Mouse (Mus musculus) gastrocnemius, postnatal 4 days (tissue): Measurements from ENCODE around the gene Rps29. TPM values are rescaled to one million over a fixed set of nuclear protein-coding genes. Genes with fewer than 3 reads are reported as not detected.

ENCODE experiments used
- DNase-seq, 2 experiments: peaks; one replicate each; pipeline ENCODE4 v3.0.0; 2021 to 2022; ENCODE audit warnings: low spot score in 2 of 2, mixed read lengths in 2 of 2
- long read RNA-seq, 2 experiments: library from polyadenylated mRNA; stranded (forward); transcript quantifications; one replicate each; pipeline ENCODE4 v2.0.0; 2021
- total RNA-seq, 2 experiments: library from RNA; stranded (reverse); gene quantifications; 2 replicates each; pipeline ENCODE4 v1.2.3; 2021

Rps29 gene
- total RNA-seq: 1,000 to 10,000 TPM; 1,550 to 1,635 TPM
- long read RNA-seq, experiment 1, transcript Rps29-201 (3 exons, 390 nt): major isoform, 196 of 199 reads
- long read RNA-seq, experiment 1, partial matches to known transcripts: 0 of 199 reads
- long read RNA-seq, experiment 1, other reads (novel, unspliced or antisense): 3 of 199 reads
- long read RNA-seq, experiment 2, transcript Rps29-201 (3 exons, 390 nt): major isoform, 248 of 249 reads
- long read RNA-seq, experiment 2, partial matches to known transcripts: 1 of 249 reads
- long read RNA-seq, experiment 2, other reads (novel, unspliced or antisense): 0 of 249 reads

DNA sequence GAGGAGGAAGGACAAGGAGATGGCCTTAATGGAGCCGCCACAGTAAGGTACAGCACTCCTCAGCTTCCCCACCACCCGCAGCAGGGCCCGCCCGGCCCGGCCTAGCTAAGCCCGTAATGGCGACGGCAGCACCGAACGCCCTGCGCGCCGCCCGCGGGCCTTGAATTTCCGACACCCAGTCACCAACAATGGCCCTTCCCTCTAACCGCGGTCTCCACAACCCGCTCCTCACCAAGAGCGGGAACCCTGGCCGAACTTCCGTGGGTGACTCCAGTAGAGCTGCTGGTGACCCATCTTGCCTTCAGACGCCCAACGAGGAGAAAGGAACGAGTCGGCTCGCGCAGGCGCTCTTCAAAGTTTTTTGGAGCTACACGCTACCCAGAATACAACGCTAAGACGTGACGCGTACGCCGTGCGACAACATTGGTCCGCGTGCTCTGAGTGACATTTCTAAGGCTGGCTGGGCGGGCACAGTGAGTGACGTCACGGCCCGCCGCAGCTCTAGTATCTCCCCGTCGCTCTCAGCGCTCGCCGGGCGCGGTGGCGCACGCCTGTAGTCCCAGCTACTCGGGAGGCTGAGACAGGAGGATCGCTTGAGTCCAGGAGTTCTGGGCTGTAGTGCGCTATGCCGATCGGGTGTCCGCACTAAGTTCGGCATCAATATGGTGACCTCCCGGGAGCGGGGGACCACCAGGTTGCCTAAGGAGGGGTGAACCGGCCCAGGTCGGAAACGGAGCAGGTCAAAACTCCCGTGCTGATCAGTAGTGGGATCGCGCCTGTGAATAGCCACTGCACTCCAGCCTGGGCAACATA lies at the start of gene Rps29:
Gene Rps29, minus strand, starts transcription at position 422 of the 813 bp plus-strand sequence.
- DNase-seq: peak; percentile 90 to 95

DNA sequence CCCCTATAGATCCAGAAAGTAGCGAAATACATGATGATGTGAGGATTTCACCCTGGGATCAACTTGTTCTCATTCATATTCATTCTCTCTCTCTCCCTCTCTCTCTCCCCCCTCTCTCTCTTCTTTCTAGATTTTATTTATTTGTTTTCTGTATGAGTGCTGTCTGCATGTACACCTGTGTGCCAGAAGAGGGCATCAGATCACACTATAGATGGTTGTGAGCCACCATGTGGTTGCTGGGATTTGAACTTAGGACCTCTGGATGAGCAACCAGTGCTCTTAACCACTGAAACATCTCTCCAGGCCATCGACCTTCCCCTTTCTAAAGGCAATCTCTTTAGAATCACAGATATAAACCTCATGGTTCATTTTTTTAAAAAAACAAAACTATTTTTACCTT lies 49.5 kb upstream of the Rps29 start:
- no peak for DNase-seq

DNA sequence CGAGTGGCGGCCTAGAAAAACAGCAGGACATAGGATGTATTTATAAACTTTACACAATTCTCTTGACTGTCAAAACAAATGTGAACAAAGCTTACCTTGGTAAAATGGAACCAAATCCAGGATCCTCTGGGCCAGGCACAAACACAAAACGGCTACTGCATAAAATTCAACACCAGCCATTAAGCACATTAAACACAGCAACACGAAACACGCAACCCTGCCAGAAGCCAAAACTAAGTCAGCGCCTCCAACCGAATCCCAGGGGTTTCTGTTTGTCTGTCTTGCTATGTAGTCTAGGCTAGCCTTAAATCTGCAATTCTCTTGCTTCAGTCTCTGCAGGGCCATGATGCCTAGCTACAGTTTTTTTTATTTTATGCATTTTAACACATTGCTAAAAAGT lies 48.9 kb upstream of the Rps29 start:
- DNase-seq: no peak

DNA sequence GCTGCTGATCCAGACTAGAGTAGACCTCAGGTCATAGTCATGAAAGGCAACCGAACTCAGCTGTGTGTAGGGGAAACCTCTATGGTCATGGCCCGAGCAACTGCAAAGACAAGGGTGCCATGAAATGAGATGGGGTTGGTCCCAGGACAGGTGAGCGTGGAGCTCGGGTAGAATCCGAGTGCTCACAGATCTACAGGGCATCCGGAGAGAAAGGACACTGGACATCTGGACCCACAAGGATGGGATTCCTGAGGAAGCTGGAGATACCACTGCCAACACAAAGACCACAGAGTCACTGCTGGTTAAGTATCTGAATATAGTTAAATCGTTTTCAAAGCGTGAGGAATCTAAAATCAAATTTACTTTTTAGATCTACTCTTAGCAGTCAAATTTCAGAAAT lies 48.4 kb upstream of the Rps29 start:
- DNase-seq: no peak

DNA sequence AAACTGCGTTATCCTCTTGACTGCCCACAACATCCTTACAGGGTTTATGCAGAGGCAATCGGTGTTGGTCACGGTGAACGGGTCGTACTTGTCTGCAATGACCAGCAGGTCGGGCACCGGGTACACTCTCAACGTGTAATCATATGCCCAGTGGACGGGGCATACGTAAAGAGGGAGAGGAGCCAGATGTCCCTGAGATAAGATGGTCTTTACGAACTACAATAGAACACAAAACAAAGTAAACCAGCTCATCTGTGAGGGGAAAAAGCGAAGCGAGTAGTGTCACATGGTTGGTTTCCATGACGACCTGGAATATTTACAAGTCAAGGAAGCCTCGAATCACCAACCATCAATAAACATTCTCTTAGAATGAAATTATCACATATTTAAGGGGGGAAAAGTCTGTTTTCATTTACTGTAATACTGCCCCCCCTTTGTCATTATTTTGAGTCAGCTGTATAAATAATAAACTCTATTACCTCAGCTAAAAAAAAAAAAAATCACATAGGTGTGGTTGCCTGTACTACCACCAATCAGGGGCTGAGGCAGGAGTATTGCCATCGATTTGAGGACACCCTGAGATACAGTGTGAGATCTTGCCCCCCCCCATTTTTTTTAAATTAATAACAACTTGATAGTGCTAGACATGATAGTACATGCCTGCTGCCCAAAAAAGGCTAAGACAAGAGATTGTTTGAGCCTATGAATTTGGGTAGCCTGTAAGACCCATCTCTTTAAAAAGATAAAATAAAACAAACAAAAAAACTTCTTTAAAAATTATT lies 45.3 kb upstream of the Rps29 start, which contains the start of gene Gm49384:
Gene Gm49384, minus strand, starts transcription at position 216 of the 782 bp plus-strand sequence.
- DNase-seq: no peak

DNA sequence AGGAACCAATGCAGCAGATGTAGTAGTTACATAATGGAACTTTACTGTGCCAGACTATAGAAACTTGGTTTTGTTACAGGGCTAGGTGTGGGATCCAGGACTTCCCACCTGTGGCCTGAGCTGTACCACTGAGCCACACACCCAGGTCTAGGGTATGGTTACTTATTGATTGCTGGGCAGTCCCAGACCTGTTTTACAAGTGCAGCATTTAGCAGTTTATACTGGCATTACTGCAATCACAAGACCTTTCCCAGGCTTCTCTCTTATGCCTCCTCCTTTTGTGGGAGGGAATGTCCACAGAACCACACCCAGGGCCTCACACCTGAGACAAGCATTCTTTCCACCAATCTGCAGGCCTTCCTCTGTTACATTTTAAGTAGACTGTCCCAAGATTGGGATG lies 40.0 kb upstream of the Rps29 start:
- DNase-seq: no peak

DNA sequence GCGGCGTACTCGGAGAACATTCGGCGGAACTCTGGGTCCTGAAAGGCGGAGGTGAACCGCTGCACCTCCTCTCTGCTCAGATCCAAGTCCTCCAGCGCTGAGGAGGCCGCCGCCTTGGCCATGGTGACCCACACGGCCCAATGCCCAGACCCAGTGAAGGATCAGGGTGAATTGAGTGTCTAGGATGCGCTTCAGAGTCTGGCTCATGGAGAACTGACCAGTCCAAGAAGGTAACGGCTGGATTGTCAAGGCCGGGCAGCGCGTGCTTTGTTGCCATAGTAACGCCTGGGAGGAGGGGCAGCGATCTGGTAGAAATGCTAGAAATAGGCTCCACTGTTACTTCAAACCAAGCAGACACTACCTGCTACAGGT lies 39.2 kb upstream of the Rps29 start, which contains the start of gene Dnaaf2:
Gene Dnaaf2, minus strand, starts transcription at position 266 of the 372 bp plus-strand sequence.
- DNase-seq: peak; percentile 32 to 69

DNA sequence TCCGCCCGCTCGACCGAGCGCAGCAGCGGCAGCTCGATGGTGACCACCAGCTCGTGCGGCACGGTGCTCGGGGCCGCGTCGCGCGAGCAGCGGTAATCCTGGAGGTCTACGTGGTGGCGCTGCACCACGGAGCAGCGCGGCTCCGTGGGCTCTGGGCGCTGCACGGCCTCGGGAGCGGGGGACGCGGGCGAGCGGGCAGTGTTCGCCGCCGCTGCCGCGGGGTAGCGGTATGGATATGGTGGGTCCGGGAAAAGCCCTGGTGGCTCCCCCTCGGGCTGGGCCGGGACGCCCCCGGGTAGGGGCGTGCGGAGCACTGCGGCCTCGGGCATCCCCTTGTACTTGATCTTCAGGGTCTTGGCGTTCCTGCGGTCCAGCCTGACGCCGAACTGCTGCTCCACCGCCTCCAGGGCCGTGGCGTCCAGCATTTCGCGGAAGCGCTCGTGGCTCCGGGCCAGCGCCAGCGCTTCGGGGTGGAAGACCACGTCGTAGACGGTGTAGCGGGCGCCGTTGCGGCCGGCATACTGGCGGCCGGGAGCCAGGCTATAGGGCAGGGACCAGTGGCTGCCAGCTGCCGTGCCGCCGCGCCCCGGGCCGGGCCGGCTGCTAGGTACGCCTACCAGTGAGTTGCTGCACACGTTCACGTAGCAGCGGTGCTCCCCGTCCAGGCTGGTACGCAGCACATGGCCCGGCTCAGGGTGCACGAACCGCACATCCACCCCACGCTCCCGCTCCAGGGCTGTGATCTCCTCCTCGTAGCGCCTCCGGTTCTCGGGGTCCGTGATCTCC lies 38.6 kb upstream of the Rps29 start:
- DNase-seq: peak; percentile 53 to 73

DNA sequence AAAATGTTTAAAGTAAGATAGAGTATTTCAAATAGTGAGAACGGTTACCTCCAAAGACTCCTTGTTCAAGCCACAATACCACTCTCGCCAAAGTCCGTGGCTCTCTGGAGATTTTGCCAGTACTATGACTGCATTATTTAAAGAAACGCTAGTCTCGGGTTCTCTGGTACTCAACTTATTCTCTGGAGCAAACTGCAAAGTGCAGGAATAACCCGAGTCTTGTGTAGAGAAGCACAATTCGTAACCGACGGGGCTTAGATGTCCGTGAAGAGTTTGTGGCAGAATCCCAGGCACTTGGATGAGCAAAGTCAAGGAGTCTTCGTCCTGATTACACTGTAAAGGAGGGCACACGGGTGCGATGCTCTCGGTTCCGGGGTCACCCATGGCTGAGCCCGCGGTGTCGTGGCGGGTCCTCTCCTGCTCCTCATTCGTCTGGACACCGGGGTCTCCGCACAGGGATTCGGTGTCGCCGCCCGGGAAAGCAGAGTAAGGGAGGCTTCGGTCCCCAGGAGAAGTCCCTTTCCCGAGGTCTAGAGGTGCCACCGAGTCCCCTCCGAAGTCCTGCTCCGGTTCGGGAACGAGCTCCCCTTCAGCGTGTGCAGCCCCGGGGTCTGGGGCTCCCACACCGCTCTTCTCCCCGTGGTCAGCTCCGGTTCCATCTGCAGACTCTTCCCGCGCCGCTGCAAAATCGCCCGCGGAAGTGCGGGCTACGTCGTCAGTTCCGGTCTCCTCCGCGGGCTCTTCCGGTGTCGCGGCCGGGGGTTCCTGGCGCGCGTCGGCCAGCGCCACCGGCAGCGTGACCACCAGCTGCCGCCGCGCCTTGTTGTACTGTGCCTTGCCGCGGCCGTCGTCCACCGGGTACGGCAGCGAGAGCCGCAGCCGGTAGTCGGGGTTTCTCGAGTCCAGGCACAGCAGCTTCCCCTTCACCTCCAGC lies 37.7 kb upstream of the Rps29 start, which contains the start of gene Gm49383:
Gene Gm49383, minus strand, starts transcription at position 661 of the 934 bp plus-strand sequence.
- peak; percentile 43 to 72 for DNase-seq

DNA sequence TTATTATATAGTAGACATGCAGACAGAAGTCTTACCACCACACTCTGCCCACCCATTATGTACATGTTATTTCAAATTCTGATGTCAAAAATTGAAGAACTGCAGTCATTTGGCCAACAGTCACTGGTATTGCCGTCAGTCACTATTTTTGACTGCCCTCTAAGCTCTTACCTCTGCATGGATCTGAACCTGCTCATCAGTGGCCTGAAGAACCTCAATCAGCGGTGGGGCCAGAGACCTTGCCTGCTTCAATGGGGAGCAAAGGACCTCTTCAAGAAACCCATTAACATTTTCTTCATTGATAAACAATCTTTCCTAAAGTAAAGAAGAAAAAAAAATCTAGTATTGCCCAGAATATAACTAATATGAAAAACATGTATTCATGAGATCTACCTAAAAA lies 33.7 kb upstream of the Rps29 start:
- no peak for DNase-seq

DNA sequence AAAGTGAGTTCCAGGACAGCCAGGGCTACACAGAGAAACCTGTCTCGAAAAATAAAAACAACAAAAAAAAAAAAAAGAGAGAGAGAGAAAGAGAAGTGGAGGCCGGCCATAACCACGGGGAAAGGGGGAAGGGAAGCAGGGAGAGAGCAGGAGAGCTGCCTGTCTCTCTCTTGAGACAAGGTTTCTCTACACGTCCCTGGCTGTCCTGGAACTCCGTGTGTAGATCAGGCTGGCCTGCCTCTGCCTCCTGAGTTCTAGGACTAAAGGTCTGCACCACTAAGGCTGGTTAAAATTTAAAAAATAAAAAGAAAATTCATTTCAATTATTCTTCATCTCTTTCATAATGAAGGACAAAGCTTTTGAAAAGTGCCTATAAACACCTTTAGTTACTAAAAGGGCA lies 32.4 kb upstream of the Rps29 start:
- no peak for DNase-seq

DNA sequence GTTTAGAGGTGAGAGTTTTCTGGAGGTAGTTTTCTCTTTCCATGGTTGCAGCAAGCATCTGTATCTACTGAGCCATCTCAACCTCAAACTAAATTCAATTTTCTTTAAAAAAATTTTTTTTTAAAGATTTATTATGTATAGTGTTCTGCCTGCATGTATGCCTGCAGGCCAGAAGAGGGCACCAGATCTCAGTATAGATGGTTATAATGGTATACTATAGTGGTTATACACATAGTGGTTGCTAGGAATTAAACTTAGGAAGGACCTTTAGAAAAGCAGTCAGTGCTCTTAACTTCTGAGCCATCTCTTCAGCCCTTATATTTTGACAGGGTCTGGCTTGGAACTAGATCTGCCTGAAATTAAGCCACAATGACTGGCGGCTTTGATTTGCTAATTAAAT lies 31.5 kb upstream of the Rps29 start:
- no peak for DNase-seq

DNA sequence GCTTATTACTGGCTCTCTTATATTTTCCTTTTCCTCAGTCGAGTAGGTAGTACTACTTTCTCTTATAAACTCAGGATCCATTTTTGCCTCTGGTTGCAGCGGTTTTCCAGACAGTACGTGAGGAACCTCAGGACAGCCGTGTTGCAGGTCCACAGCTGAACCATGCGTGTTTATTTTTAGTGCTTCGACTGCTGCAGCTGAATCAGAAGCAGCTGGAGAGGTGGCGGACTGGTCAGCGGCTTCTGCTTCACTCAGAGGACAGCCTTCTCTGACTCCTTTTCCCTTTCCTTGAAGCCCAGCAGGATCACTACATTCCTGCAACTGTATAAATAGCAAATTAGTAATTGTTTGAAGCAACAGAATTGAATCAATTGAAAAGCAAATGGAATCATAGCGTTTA lies 31.1 kb upstream of the Rps29 start:
- no peak for DNase-seq

DNA sequence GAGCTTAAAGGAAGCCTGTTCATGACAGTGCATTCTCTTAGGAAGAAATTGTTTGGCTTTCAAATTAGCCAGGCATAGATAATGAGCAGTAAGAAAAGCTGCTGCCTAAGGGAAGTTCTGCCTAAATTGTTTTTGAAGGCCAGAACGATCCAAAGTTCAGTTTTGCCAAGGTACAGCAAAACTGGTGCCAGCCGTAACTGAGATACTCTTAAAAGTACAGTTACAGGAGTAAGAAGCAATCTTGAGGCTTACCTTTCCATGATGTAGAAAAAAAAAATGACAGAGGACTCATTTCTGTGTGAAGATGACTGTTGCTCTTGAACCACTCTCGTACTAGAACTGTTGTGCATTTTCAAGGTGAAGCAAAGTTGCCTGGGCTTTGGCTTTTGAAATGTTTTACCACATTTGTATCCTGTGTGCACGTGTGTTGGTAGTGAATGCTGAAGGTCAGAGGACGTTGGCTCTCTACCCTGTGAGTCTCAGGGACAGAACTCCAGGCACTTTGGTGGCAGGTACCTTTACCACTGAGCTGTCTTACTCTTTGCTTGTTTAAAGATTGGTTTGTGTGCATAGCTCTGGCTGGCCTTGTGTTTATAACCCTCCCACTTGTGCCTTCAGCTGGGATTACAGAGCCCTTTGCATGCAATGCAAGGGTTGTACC lies 28.0 kb upstream of the Rps29 start:
- no peak for DNase-seq

DNA sequence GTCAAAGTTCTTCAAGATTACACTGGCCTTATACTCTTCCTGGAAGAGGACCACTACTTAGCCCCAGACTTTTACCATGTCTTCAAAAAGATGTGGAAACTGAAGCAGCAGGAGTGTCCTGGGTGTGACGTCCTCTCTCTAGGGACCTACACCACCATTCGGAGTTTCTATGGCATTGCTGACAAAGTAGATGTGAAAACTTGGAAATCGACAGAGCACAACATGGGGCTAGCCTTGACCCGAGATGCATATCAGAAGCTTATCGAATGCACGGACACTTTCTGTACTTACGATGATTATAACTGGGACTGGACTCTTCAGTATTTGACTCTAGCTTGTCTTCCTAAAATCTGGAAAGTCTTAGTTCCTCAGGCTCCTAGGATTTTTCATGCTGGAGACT lies 26.4 kb upstream of the Rps29 start:
- no peak for DNase-seq

DNA sequence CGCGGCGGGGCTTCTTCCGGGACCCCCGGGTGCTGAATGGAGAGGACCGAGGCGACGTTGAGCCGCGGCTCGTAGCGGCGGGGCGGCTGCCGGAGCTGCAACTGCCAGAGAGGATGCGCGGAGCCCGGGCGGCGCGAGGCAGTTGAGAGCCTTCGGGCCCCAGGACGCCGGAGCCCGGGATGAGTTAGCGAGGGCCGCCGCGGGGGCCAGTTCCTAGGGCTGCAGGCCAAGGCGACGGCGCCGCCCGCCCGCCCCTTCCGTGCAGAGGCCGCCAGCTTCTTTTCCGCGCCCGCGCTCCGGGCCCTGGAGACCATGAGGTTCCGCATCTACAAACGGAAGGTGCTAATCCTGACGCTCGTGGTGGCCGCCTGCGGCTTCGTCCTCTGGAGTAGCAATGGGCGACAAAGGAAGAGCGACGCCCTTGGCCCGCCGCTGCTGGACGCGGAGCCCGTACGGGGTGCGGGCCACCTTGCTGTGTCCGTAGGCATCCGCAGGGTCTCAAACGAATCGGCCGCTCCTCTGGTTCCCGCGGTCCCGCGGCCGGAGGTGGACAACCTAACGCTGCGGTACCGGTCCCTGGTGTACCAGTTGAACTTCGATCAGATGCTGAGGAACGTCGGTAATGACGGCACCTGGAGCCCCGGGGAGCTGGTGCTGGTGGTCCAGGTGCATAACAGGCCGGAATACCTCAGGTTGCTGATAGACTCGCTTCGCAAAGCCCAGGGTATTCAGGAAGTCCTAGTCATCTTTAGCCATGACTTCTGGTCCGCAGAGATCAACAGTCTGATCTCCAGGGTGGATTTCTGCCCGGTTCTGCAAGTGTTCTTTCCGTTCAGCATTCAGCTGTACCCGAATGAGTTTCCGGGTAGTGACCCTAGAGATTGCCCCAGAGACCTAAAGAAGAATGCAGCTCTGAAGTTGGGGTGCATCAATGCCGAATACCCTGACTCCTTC lies 25.6 kb upstream of the Rps29 start:
- DNase-seq: peak; percentile 36 to 71

DNA sequence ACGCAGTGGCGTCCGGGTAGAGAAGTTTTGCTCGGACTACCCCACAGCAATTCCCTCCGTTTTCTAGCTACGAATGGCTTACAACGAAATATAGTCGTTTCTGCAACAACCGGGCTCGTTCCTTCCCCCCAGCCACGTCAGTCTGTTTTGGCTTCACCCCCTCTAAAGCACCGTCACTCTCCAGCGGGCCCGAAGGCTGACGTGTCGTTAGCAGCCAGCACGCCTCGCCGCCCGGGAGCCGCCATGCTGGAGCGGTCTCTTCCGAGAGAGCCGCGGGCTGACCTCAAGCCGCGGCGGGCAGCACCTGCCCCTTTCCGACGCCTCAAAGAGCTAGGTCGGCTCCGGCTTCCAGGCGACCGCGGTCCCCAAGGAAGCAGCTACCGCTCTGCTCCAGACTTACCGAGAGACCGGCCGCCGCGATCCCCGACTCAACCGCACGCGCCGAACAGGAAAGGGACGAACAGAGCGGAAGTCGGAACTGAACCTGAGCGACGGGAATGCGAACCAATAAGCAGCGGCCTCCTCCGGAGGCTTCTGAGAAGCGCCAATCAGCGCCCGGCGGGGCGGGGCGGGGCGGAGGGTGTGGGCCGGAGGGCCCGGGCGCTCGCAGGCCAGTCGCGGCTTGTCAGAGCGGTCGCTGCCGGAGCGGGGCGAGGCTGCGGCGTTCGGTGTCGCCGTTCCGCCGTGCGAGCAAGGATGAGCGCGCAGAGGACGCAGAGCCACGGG lies 24.8 kb upstream of the Rps29 start, which contains the start of the genes Rpl36al and Mgat2:
Gene Rpl36al, minus strand, starts transcription at position 501 of the 726 bp plus-strand sequence.
Gene Mgat2, plus strand, starts transcription at position 575 of the 726 bp plus-strand sequence.
- peak; percentile 99 to 100 for DNase-seq
